Mouse (Mus musculus): ENCODE measurements around the gene Adora1.
A peak's percentile ranks its signal among the peaks of the same experiment; 100 is the strongest.

Gene Adora1

GRCm38 (mm10) chr1:134154655-134155054 lies 80.6 kb downstream of the Adora1 start:
- no peak for DNase-seq (ENCODE audit: low read depth, low spot score)

GRCm38 (mm10) chr1:134154121-134154520 lies 81.1 kb downstream of the Adora1 start:
- DNase-seq (ENCODE audit: low read depth, low spot score): no peak

GRCm38 (mm10) chr1:134152626-134153590 lies 82.3 kb downstream of the Adora1 start:
- DNase-seq (ENCODE audit: low read depth, low spot score): no peak

- DNase-seq (ENCODE audit: low read depth, low spot score): peak; percentile 91
These were observed 83.4 kb downstream of the Adora1 start for GRCm38 (mm10) chr1:134151655-134152412.

GRCm38 (mm10) chr1:134150745-134151144 lies 84.5 kb downstream of the Adora1 start:
- DNase-seq (ENCODE audit: low read depth, low spot score): no peak

GRCm38 (mm10) chr1:134150076-134150475 lies 85.2 kb downstream of the Adora1 start:
- DNase-seq (ENCODE audit: low read depth, low spot score): no peak

Measured in mesoderm, embryonic 11.5 days (tissue).